Mouse (Mus musculus): ENCODE measurements around the gene Zan.

The Zan gene

DNA sequence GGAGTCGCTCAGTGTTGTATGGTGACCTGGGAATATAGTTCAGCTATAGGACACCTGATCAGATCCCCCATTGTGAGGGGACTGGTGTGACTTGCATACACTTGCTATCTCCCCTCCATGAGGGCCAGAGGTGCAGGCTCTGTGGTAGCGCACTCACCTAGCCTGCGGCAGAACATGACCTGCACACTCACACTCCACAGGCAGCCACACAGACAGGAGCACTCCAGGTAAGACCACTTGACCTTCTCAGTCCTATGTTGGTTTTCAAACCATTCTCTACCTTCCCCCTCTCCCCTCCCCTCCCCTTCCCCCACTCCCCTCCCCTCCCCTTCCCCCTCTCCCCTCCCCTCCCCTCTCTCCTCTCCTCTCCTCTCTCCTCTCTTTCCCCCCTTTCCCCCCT lies 66.3 kb downstream of the Zan start:
- DNase-seq = no peak

DNA sequence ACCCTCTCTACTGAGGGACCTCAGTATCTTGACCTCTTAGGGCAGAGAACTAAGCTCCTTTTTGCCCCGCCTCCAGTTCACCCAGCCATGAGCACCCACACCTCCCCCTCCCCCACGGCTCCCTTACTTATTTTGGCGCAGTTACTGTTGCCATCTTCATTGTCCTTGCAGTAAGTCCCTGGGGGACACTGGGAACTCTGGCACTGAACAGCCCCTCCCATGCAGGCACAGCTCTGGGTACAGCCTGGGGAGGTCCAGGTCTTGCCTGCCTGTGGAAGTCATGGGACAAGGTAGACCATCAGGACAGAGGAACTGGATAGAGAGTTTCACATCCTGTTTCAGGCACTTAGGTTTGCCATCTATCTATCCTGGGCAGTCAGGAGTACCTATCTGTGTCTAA lies 66.8 kb downstream of the Zan start:
- DNase-seq = no peak

DNA sequence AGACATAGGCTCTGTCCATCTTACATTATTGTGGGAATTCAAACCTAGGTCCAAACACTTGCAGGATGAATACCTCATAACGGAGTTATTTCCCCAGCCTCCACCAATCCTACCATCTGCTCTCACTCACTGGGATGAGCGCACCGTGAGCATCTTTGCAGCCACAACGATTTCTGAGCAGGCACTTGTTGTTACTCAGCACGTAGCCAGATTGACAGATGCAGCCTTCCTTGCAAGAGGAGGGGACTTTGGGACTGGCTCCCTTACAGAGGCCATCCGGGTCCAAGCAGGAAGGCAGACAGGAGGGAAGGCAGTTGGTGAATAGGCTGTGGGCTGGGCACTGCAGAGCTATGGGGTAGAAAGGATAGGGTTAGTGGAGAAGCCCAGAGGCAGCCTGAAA lies 67.4 kb downstream of the Zan start:
- no peak for DNase-seq

DNA sequence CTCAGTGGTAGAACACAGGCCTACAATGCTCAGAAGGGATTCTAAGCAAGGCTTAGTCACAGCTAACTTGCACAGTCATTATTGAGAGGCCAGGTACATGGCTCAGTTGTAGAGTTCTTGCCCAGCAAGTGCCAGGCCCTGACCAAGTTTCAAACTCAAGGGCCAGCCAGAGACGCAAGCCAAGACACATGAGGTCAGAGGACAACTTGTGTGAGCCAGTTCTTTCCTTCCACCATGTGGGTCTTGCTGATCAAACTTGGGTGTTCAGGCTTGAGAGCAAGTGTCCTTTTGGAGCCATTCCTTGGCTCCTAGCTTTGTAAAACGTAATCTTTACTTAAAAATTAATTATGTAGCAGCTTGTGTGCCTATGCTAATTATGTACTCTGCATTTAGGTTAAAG lies 72.8 kb downstream of the Zan start:
- DNase-seq = no peak

DNA sequence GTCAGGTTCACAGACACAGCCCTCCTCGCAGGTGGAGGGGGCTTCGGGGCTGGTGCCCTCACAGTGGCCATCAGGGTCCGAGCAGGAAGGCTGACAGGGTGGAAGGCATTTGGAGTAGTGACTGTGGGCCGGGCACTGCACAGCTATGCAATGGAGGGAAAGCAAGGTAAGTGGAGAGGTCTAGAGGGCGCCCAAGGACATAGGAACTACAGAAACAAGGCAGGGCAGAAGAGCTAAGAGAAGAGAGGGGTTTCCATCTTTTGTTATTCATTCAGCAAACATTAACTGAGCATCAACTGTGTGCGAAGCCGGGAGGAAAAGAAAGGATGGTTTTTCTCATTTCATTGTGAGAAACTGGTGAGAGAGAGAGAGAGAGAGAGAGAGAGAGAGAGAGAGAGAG lies 82.4 kb downstream of the Zan start:
- peak; percentile 16 for DNase-seq

DNA sequence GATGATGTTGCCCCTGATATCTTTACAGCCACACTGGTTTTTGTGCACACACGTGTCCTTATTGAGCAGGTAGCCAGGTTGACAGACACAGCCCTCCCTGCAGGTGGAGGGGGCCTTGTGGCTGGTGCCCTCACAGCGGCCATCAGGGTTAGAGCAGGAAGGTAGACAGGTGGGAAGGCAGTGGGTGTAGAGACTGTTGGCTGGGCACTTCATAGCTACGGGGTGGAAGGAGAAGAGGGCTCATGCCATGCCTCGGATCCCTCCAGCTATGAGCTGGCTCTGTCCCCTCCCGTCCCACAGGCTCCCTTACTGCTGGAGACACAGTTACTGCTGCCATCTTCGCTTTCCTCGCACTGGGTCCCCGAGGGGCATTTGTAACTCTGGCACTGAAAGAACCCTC lies 85.2 kb downstream of the Zan start:
- DNase-seq = no peak

DNA sequence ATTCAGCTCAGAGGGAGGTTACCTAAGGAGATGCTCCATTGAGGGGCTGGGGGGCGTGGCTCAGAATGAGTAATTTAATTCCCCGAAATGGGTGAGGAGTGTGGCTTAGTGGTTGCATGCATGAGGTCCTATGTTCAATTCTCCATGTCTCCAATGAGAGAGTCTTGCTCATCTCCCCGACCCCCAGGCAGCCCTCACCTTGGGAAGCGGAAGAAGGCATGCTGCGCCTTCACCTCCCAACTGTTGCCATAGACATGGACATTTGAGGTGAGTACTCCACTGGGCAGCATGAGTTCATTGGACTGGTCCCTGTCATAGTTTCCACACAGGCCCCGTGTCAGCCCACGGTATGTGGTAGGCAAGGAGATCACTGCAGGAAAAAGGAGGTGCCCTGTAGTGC lies 90.2 kb downstream of the Zan start:
- no peak for DNase-seq

DNA sequence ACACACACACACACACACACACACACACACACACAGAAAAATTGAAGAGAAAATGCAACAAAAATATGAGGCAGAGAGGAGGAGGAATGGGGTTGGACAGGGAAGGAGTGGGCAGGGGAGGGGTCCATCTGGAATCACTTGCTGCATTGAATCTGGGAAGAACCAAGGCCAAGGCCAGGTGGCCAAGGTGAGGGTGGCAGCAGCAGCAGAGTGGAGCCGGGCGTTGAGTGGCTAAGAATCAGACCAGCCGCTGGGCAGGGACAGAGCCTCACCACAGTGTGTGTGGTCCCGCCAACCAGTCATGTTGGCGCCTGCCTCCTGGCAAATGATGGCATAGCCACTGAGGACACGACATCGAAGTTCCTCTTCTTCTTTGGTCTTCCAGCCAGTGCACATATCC lies 93.4 kb downstream of the Zan start:
- no peak for DNase-seq

DNA sequence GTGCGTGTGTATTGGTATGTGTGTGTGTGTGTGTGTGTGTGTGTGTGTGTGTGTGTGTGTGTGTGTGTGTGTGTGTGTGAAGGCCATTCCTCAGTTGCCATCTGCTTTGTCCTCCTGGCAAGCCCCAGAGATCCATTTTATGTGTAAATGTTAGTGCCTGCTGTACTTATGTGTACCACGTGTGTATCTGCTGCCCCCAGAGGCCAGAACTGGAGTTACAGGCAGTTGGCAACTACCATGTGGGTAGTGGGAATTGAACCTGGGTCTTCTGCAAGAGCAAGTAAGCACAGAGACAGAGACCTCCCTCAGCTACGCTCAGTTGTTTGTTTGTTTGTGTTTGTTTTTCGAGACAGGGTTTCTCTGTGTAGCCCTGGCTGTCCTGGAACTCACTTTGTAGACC lies 95.7 kb downstream of the Zan start:
- DNase-seq = peak; percentile 87

DNA sequence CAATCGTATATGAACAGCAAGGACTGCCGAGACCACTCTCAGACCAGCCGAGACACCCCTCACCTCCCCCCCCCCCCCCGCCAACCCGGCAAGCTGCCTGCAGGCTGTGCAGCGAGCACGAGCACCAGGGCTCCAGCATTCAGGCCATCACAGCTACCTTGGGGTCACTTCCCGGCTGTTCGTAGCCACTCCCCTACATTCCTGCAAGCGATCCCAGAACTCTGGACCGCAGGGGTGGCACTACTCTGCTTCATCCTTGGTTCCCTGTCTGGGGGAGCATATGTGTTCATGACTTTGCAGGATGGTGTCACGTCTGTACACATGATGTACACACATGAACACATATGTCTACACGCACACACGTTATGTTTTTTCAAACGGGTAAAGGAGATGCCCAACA lies 99.3 kb downstream of the Zan start:
- DNase-seq = no peak

DNA sequence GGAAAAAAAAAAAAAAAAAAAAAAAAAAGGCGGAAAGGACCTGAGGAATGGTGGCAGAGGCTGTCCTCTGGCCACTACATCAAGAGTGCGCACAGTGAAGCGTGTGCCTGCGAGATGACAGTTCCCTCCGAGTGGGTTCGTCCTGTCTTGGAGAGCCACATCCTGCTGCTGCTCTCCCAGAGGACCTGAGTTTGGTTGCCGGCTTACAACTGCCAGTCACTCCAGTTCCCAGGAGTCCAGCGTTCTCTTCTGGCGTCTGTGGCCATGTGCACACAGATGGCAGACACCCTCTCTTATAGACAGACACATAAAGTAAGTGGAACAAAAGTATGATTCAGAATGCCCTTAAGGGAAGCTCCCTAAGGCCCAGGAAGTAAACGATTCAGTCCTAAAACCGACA lies 99.7 kb downstream of the Zan start:
- DNase-seq = no peak

DNA sequence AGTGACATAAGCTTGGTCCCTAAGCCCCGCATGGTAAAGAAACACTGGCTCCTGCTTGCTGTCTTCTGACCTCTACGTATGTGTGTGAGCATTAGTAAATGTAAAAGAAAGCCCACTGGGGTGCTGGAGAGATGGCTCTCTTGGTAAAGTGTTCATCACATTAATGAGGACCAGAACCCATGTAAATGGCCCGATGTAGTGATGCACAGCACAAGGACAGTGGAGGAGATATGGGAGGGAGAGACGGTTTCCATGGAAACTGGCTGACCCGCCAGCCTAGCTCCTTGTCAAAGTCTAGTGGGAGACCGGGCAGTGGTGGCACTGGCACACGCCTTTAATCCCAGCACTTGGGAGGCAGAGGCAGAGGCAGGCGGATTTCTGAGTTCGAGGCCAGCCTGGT lies 100.1 kb downstream of the Zan start:
- DNase-seq = no peak

DNA sequence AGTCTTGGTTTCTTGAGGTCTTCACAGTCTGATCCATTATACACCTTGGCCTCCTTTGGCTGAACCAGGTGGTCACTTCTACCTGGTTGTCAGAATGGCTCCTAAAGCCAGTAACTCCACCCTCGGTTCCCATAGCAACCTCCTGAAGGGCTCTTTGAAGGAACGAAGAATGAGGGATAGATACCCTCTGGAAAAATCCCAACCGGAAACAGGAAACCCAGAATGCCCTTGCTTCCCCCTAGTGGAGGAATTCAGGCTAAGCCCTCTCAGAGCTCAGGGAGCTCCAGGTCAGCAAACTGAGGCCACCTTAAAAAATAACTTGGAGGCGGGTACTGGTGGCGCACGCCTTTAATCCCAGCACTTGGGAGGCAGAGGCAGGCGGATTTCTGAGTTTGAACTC lies 100.7 kb downstream of the Zan start:
- peak; percentile 86 for DNase-seq

DNA sequence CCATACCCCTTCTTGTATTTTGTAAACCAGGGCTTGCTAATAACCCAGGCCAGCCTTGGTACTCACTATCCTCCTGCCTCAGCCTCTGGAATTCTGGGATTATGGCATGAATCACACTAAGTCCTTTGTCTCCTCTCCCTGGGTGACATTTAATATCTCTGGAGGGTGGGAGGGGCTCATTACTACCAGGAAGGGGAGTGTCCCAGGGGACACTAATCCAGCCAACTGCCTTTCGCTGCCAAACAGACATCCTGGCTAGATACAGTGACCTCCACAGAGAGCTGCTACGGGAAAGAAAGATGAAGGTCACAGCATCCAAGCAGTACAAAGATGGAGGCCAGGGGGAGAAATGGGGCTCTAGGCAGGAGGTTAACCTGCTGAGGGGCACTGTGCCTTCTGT lies 101.2 kb downstream of the Zan start:
- DNase-seq = peak; percentile 73

DNA sequence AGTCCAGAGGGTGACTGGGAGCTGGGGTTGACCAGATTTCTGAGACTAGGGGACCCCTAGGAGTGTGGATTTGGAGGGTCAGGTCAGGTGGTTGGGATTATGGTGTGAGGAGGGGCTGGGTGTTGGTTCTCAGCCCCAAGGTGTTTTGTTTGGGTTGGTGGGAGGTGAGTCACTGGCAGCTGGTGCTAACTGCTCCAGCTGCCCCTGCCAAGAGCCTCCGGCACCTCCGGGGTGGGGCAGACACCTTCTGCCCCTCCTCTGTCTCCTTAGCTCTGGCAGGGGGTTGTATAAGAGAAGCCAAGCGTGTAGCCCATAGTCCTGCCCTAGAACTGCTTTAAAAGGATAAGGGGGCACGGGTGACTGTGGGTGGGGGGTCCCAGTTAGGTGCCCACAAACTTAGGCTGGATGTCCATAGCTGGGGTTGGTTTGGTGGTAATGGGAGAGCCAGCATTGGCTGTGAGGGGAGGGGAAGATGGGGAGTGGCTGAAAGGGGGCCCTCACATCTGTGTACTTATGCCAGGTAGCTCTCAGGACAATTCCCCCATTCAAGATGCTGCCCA lies 102.3 kb downstream of the Zan start:
- no peak for DNase-seq

DNA sequence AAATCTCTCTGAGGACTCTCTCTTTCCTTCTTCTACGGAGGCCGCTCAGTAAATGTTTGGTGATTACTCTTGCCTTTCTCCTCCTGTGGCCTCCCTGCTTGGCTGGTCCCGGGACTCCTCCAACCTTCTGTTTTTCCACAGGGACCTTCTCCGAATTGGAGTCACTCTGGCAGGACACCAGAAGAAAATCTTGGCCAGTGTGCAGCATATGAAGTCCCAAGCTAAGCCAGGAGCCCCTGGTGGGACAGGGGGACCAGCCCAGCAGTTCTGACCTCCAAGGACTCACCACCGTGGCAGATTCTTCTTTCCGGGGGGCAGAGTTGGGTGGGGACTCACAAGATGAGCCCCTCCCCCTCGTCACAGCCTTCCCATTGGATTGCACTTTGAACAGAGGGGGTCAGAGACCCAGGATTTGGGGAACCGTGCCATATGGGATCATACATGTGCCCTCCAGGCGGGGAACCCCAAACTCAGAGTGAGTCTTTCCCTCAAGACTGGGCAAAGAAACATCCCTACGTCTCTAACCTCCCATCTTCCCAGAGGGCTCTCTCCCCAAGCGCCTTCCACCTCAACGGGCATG lies 103.4 kb downstream of the Zan start:
- DNase-seq = no peak

DNA sequence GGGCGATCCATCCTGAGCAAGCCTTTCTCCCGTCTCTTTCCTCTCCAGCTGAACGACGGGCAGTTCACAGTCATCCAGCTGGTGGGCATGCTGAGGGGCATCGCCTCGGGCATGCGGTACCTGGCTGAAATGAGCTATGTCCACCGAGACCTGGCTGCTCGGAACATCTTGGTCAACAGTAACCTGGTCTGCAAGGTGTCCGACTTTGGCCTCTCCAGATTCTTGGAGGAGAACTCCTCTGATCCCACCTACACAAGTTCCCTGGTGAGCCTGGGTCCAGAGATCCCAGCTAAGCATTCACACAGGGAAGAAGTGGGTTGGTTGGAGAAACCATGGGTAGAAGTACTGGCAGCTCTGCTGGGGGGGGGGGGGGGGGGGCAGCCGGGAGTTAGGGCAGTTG lies 107.2 kb downstream of the Zan start:
- no peak for DNase-seq

DNA sequence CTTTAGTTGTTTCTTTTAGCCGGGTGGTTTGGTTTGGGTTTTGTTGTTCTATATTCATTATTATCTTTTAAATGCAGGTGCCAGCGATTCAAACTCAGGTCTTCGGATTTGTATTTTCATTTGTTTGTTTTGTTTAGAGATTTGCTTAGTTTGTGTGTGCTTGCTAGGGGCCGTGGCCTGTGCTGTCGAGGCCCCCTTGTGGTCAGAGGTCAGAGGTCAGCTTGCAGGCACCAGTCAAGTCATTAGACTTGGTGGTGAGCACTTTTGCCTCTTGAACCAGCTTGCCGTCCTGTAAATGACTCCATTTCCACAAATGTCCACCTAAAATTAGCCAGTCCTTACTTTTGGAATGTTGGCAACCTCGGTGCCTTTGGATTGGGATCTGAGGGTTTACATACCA lies 118.5 kb downstream of the Zan start:
- peak; percentile 48 for DNase-seq

DNA sequence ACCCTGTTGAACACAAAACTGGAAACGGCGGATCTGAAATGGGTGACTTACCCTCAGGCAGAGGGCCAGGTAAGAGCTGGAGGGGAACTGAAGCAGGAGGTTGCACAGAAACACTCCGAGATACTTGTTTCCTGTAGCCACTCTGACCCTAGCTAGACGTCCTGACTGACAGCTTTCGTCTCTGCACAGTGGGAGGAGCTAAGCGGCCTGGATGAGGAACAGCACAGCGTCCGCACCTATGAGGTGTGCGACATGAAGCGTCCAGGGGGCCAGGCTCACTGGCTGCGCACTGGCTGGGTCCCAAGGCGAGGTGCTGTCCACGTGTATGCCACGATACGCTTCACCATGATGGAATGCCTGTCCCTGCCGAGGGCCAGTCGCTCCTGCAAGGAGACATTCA lies 122.8 kb downstream of the Zan start:
- no peak for DNase-seq

DNA sequence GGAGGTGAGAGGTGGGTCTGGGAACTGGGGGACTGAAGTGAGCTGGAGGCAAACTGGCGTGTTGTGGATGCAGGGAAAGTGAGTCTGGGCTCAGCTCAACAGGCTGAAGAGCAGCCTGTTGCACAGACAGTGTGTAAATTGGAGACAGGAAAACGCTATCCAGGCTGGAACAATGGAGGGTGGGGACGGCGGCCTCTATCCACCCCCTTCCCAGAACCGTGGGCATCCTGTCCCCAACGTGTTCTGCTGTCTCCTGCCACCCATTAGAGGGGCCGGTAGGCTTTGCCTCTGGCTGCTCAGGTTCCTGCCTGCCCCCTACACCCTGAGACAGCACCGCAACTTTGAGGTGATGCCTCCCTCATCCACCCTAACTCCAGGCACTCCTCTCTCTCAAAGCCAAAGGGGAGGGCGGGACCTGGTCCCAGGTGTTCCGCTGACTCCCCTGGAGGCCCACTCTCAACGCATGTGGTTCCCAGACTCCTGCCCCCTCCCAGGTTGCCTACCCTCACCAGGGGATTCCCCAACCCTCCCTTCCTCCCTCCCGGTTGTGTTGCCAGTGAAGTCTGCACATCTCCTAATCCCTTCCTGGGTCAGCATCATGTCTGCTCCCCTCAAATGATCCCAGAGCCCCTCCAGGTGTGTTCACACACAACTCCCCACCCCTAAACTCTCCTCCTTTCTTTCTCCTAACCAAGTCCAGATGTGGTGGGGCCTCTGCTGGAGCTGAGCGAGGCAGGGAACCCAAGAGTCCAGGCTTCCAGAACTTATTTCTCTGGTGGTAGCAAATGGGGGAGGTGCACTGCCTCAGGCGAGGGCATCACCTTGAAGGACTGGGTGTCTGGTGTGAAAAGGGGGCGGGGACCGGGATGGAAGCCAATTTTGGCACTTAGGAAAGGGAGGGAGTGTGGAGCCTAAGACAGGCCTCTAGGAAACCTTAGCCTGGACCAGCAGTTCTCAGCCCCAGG lies 124.6 kb downstream of the Zan start:
- DNase-seq = peak; percentile 77

DNA sequence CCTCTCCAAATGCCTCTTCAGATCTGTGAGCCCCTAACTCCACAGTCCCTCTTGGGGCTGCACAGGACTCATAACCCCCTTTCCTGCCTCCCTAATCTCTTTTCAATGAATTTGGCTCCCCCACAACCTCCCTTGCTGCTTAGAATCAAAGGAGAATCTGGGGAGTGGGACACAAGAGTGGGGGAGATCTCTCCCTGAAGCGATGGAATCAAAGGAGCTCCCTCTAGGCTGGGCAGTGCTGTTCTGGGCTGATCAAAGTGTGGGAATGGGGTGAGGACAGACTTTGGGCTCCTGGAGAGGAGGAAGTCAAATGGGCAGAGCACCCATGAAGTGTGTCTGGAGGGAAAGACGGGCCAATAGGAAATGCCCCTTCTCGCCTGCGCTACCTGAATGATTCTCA lies 125.5 kb downstream of the Zan start:
- no peak for DNase-seq

DNA sequence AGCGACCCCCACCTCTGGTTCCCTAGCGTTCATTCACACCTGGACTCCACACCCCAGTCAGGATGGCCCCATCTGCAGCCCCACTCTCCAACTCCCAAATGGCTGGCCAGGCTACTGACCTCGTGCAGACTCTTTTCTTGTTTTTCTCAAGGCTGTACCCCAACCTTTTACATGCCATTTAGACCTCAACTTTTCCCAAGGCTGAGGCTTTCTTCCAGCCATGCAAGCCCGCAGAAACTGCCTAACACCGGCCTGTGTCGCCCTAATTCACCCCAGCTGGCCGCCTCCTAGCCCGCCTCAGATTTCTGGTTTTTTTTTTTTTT lies 125.8 kb downstream of the Zan start:
- DNase-seq = no peak

DNA sequence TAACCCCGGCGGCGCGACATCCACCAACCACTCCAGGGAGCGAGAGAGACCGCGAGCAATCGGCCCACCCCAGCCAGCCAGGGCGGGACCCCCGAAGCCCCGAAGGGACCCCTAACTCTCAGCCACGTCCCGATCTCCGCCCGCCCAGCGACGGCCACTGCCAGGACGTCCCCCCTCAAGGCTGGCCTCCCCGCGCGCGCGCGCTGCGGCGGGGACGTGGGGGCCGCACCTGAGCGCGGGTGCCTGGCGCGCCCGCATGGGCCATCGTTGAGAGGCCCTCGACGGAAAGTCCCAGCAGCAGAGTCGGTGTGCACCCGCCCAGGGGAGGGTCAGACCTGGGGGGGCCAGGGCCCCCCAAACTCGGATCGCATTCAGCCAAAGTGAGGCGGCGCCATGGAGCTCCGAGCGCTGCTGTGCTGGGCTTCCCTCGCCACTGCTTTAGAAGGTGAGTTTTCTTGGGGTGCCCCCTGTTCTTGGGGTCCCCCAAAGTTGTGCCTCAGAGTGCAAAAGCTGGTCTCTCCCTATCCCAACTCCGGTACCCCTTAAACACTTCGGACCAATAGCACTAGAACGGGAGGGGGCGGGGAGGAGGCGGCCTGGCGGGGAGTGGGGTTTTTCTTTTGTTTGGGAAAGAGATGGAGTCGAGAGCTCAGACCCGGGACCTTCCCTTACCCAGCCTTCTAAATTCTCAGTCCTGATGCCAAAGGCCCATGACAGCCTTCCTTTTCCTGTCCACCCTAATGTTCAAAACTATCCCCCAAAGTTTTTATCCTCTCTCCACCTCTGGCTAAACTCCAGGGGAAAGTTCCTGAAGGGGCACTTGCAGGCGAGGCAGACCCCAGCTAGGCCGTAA lies 126.4 kb downstream of the Zan start:
- DNase-seq = no peak

Data from lung, postnatal 36 days (tissue).